Mouse (Mus musculus): ENCODE data around the gene Slain1. TPM values are rescaled to one million over a fixed set of nuclear protein-coding genes. Genes with fewer than 3 reads are reported as not detected.
A peak's percentile ranks its signal among the peaks of the same experiment; 100 is the strongest.

Gene Slain1
- 14.2 and 15.4 TPM in 2 replicates for polyA plus RNA-seq (2015; fragmentation: Nextera tagmentation; extraction: Ambion mirVana)

GRCm38 (mm10) chr14:103649896-103650334 lies at the start of gene Slain1:
Gene Slain1, plus strand, starts transcription at chr14:103650228.
- H3K4me3 ChIP-seq = peak within 1 kb of the TSS; percentile 97
- peak within 1 kb of the TSS; percentile 99 for H3K27ac ChIP-seq
- peak within 1 kb of the TSS; percentile 99 for H3K9ac ChIP-seq
- ATAC-seq (ENCODE audit: low FRiP score) = peak; percentile 97
- H3K36me3 ChIP-seq = no peaks in the 10 kb centered on the region
- peak within 1 kb of the TSS; percentile 77 for H3K4me2 ChIP-seq
- H3K27me3 ChIP-seq = no peaks in the 10 kb centered on the region
- 3% methylated on average over 29 of the region's 32 CpGs for WGBS
- H3K4me1 ChIP-seq (replicated peaks) = peaks cover 52% of the 10 kb centered on the region
- H3K9me3 ChIP-seq = no peaks in the 10 kb centered on the region

GRCm38 (mm10) chr14:103608063-103608462 lies 42.0 kb upstream of the Slain1 start:
- no peak overlapping the region for H3K27ac ChIP-seq
- H3K4me3 ChIP-seq = no peak overlapping the region
- WGBS = 87% methylated on average over 8 of the region's 8 CpGs
- no peak overlapping the region for H3K4me2 ChIP-seq
- ATAC-seq (ENCODE audit: low FRiP score) = no peak
- H3K27me3 ChIP-seq = no peaks in the 10 kb centered on the region
- no peaks in the 10 kb centered on the region for H3K9me3 ChIP-seq
- no peaks in the 10 kb centered on the region for H3K4me1 ChIP-seq (replicated peaks)
- H3K36me3 ChIP-seq = no peaks in the 10 kb centered on the region
- H3K9ac ChIP-seq = no peak overlapping the region

GRCm38 (mm10) chr14:103613573-103614271 lies 36.3 kb upstream of the Slain1 start:
- WGBS = 58% methylated on average over 6 of the region's 6 CpGs
- no peaks in the 10 kb centered on the region for H3K9me3 ChIP-seq
- no peaks in the 10 kb centered on the region for H3K36me3 ChIP-seq
- no peak overlapping the region for H3K4me2 ChIP-seq
- H3K4me3 ChIP-seq = no peak overlapping the region
- no peaks in the 10 kb centered on the region for H3K27me3 ChIP-seq
- peak; percentile 65 for ATAC-seq (ENCODE audit: low FRiP score)
- H3K4me1 ChIP-seq (replicated peaks) = no peaks in the 10 kb centered on the region
- H3K27ac ChIP-seq = no peak overlapping the region
- no peak overlapping the region for H3K9ac ChIP-seq

GRCm38 (mm10) chr14:103614272-103614587 lies 35.8 kb upstream of the Slain1 start:
- no peaks in the 10 kb centered on the region for H3K9me3 ChIP-seq
- no peak for ATAC-seq (ENCODE audit: low FRiP score)
- H3K27me3 ChIP-seq = no peaks in the 10 kb centered on the region
- H3K9ac ChIP-seq = no peak overlapping the region
- H3K4me1 ChIP-seq (replicated peaks) = no peaks in the 10 kb centered on the region
- H3K4me3 ChIP-seq = no peak overlapping the region
- WGBS = 83% methylated on average over 4 of the region's 4 CpGs
- no peaks in the 10 kb centered on the region for H3K36me3 ChIP-seq
- no peak overlapping the region for H3K4me2 ChIP-seq
- no peak overlapping the region for H3K27ac ChIP-seq

GRCm38 (mm10) chr14:103619756-103620155 lies 30.3 kb upstream of the Slain1 start:
- ATAC-seq (ENCODE audit: low FRiP score) = no peak
- Histone ChIP-seq H3K9ac (no peak overlapping the region), H3K9me3 (no peaks in the 10 kb centered on the region), H3K4me1 (replicated peaks) (no peaks in the 10 kb centered on the region), H3K4me3 (no peak overlapping the region), H3K27ac (no peak overlapping the region), H3K27me3 (no peaks in the 10 kb centered on the region), H3K4me2 (no peak overlapping the region), H3K36me3 (no peaks in the 10 kb centered on the region)
- 94% methylated on average over 4 of the region's 4 CpGs for WGBS

GRCm38 (mm10) chr14:103621207-103621606 lies 28.8 kb upstream of the Slain1 start:
- 93% methylated on average over 2 of the region's 2 CpGs for WGBS
- H3K27me3 ChIP-seq = no peaks in the 10 kb centered on the region
- H3K4me2 ChIP-seq = no peak overlapping the region
- H3K9ac ChIP-seq = no peak overlapping the region
- no peak overlapping the region for H3K4me3 ChIP-seq
- no peak overlapping the region for H3K27ac ChIP-seq
- no peaks in the 10 kb centered on the region for H3K4me1 ChIP-seq (replicated peaks)
- H3K36me3 ChIP-seq = no peaks in the 10 kb centered on the region
- H3K9me3 ChIP-seq = no peaks in the 10 kb centered on the region
- no peak for ATAC-seq (ENCODE audit: low FRiP score)

- no peak for ATAC-seq (ENCODE audit: low FRiP score)
- no peak overlapping the region for H3K4me2 ChIP-seq
- no peaks in the 10 kb centered on the region for H3K27me3 ChIP-seq
- no peaks in the 10 kb centered on the region for H3K4me1 ChIP-seq (replicated peaks)
- H3K4me3 ChIP-seq = no peak overlapping the region
- 90% methylated on average over 6 of the region's 6 CpGs for WGBS
- no peak overlapping the region for H3K27ac ChIP-seq
- no peaks in the 10 kb centered on the region for H3K36me3 ChIP-seq
- H3K9me3 ChIP-seq = no peaks in the 10 kb centered on the region
- H3K9ac ChIP-seq = no peak overlapping the region
These were observed 23.9 kb upstream of the Slain1 start for GRCm38 (mm10) chr14:103626100-103626499.

- Histone ChIP-seq H3K27ac (no peak overlapping the region), H3K4me1 (replicated peaks) (no peaks in the 10 kb centered on the region), H3K9ac (no peak overlapping the region), H3K36me3 (no peaks in the 10 kb centered on the region), H3K4me3 (no peak overlapping the region), H3K4me2 (no peak overlapping the region), H3K9me3 (no peaks in the 10 kb centered on the region), H3K27me3 (no peaks in the 10 kb centered on the region)
- ATAC-seq (ENCODE audit: low FRiP score) = no peak
- 87% methylated on average over 7 of the region's 7 CpGs for whole genome bisulfite sequencing
These were observed 20.2 kb upstream of the Slain1 start for GRCm38 (mm10) chr14:103629639-103630364.

- H3K27ac ChIP-seq = no peak overlapping the region
- H3K4me3 ChIP-seq = no peak overlapping the region
- H3K9ac ChIP-seq = no peak overlapping the region
- no peaks in the 10 kb centered on the region for H3K36me3 ChIP-seq
- 78% methylated on average over 8 of the region's 8 CpGs for WGBS
- H3K27me3 ChIP-seq = no peaks in the 10 kb centered on the region
- no peak for ATAC-seq (ENCODE audit: low FRiP score)
- no peak overlapping the region for H3K4me2 ChIP-seq
- H3K4me1 ChIP-seq (replicated peaks) = no peaks in the 10 kb centered on the region
- no peaks in the 10 kb centered on the region for H3K9me3 ChIP-seq
These were observed 19.5 kb upstream of the Slain1 start for GRCm38 (mm10) chr14:103630545-103630944.

GRCm38 (mm10) chr14:103643933-103644332 lies 6.1 kb upstream of the Slain1 start:
- H3K27ac ChIP-seq = no peak overlapping the region
- no peak overlapping the region for H3K4me2 ChIP-seq
- no peak overlapping the region for H3K4me3 ChIP-seq
- no peak for ATAC-seq (ENCODE audit: low FRiP score)
- no peak overlapping the region for H3K9ac ChIP-seq
- H3K27me3 ChIP-seq = no peaks in the 10 kb centered on the region
- H3K36me3 ChIP-seq = no peaks in the 10 kb centered on the region
- H3K4me1 ChIP-seq (replicated peaks) = peaks cover 10% of the 10 kb centered on the region
- 24% methylated on average over 3 of the region's 3 CpGs for WGBS
- no peaks in the 10 kb centered on the region for H3K9me3 ChIP-seq

- Histone ChIP-seq H3K9me3 (no peaks in the 10 kb centered on the region), H3K4me1 (replicated peaks) (peaks cover 36% of the 10 kb centered on the region), H3K4me2 (no peak overlapping the region), H3K9ac (no peak overlapping the region), H3K4me3 (no peak overlapping the region), H3K27me3 (no peaks in the 10 kb centered on the region), H3K27ac (no peak overlapping the region), H3K36me3 (no peaks in the 10 kb centered on the region)
- no peak for ATAC-seq (ENCODE audit: low FRiP score)
- WGBS = 45% methylated on average over 2 of the region's 2 CpGs
These were observed 2.0 kb upstream of the Slain1 start for GRCm38 (mm10) chr14:103647981-103648380.

GRCm38 (mm10) chr14:103648623-103649255 lies 1.3 kb upstream of the Slain1 start:
- no peak overlapping the region for H3K9ac ChIP-seq
- no peaks in the 10 kb centered on the region for H3K36me3 ChIP-seq
- 27% methylated on average over 12 of the region's 12 CpGs for WGBS
- H3K4me1 ChIP-seq (replicated peaks) = peaks cover 42% of the 10 kb centered on the region
- H3K4me2 ChIP-seq = peak overlapping the region; percentile 77
- no peaks in the 10 kb centered on the region for H3K9me3 ChIP-seq
- H3K27me3 ChIP-seq = no peaks in the 10 kb centered on the region
- 0 out of 2 replicates have a peak overlapping the region, but pooled peaks have one; percentile 5 for H3K27ac ChIP-seq
- H3K4me3 ChIP-seq = no peak overlapping the region
- no peak for ATAC-seq (ENCODE audit: low FRiP score)

All from hindbrain, embryonic 13.5 days (tissue).